Mouse (Mus musculus): ENCODE data around the gene Acap1. TPM values are rescaled to one million over a fixed set of nuclear protein-coding genes. Genes with fewer than 3 reads are reported as not detected.

Gene Acap1
- polyA plus RNA-seq, 1 experiment from 2014 or later, result 5.1 TPM

- ATAC-seq (ENCODE audit: insufficient read depth, low FRiP score), result no peak
- Histone ChIP-seq H3K36me3 (ENCODE audit: control insufficient read depth, insufficient read depth, low read length) (no peaks in the 10 kb centered on the region), H3K9ac (ENCODE audit: low read length) (no peak overlapping the region), H3K4me3 (replicated peaks; ENCODE audit: low read length) (no peak overlapping the region), H3K9me3 (replicated peaks; ENCODE audit: control insufficient read depth, low read length) (no peaks in the 10 kb centered on the region), H3K4me1 (ENCODE audit: control insufficient read depth, insufficient read depth, low read length) (peaks cover 31% of the 10 kb centered on the region), H3K27ac (ENCODE audit: low read length) (peak overlapping the region; percentile 57), H3K4me2 (ENCODE audit: low read depth, low read length) (no peak overlapping the region), H3K27me3 (ENCODE audit: control insufficient read depth, insufficient read depth, low read length) (no peaks in the 10 kb centered on the region)
- WGBS, result 61% methylated on average over 4 of the region's 4 CpGs
Measured at GRCm38 (mm10) chr11:69883066-69883465, 12.3 kb downstream of the Acap1 start.

GRCm38 (mm10) chr11:69881787-69882670 is 13.3 kb downstream of the Acap1 start:
- Histone ChIP-seq H3K9ac (ENCODE audit: low read length) (peak overlapping the region; percentile 72), H3K4me3 (replicated peaks; ENCODE audit: low read length) (peak overlapping the region; percentile 54), H3K27ac (ENCODE audit: low read length) (peak overlapping the region; percentile 92), H3K9me3 (replicated peaks; ENCODE audit: control insufficient read depth, low read length) (no peaks in the 10 kb centered on the region), H3K36me3 (ENCODE audit: control insufficient read depth, insufficient read depth, low read length) (no peaks in the 10 kb centered on the region), H3K4me2 (ENCODE audit: low read depth, low read length) (peak overlapping the region; percentile 85), H3K27me3 (ENCODE audit: control insufficient read depth, insufficient read depth, low read length) (no peaks in the 10 kb centered on the region), H3K4me1 (ENCODE audit: control insufficient read depth, insufficient read depth, low read length) (peaks cover 38% of the 10 kb centered on the region)
- 55% methylated on average over 21 of the region's 21 CpGs for WGBS
- ATAC-seq (ENCODE audit: insufficient read depth, low FRiP score), result no peak

- H3K4me2 ChIP-seq (ENCODE audit: low read depth, low read length), result peak within 1 kb of the TSS; percentile 85
- H3K27me3 ChIP-seq (ENCODE audit: control insufficient read depth, insufficient read depth, low read length), result no peaks in the 10 kb centered on the region
- no peaks in the 10 kb centered on the region for H3K9me3 ChIP-seq (replicated peaks; ENCODE audit: control insufficient read depth, low read length)
- peak within 1 kb of the TSS; percentile 92 for H3K27ac ChIP-seq (ENCODE audit: low read length)
- H3K36me3 ChIP-seq (ENCODE audit: control insufficient read depth, insufficient read depth, low read length), result no peaks in the 10 kb centered on the region
- 0% methylated on average over 46 of the region's 46 CpGs for WGBS
- peaks cover 44% of the 10 kb centered on the region for H3K4me1 ChIP-seq (ENCODE audit: control insufficient read depth, insufficient read depth, low read length)
- H3K9ac ChIP-seq (ENCODE audit: low read length), result peak within 1 kb of the TSS; percentile 72
- peak within 1 kb of the TSS; percentile 54 for H3K4me3 ChIP-seq (replicated peaks; ENCODE audit: low read length)
- peak; percentile 87 for ATAC-seq (ENCODE audit: insufficient read depth, low FRiP score)
Measured at GRCm38 (mm10) chr11:69880853-69881603, 14.3 kb downstream of the Acap1 start, which contains the start of gene Kctd11. Gene Kctd11, minus strand, starts transcription at chr11:69881406.

GRCm38 (mm10) chr11:69880506-69880852 is 14.9 kb downstream of the Acap1 start:
- under 1% methylated on average over 18 of the region's 18 CpGs for WGBS
- peak overlapping the region; percentile 92 for H3K27ac ChIP-seq (ENCODE audit: low read length)
- ATAC-seq (ENCODE audit: insufficient read depth, low FRiP score), result peak; percentile 38
- peak overlapping the region; percentile 72 for H3K9ac ChIP-seq (ENCODE audit: low read length)
- H3K36me3 ChIP-seq (ENCODE audit: control insufficient read depth, insufficient read depth, low read length), result no peaks in the 10 kb centered on the region
- peak overlapping the region; percentile 85 for H3K4me2 ChIP-seq (ENCODE audit: low read depth, low read length)
- H3K4me3 ChIP-seq (replicated peaks; ENCODE audit: low read length), result peak overlapping the region; percentile 54
- H3K9me3 ChIP-seq (replicated peaks; ENCODE audit: control insufficient read depth, low read length), result no peaks in the 10 kb centered on the region
- H3K4me1 ChIP-seq (ENCODE audit: control insufficient read depth, insufficient read depth, low read length), result peaks cover 49% of the 10 kb centered on the region
- no peaks in the 10 kb centered on the region for H3K27me3 ChIP-seq (ENCODE audit: control insufficient read depth, insufficient read depth, low read length)

GRCm38 (mm10) chr11:69879711-69880110 is 15.6 kb downstream of the Acap1 start:
- WGBS, result 50% methylated on average over 15 of the region's 15 CpGs
- Histone ChIP-seq H3K9ac (ENCODE audit: low read length) (peak overlapping the region; percentile 72), H3K9me3 (replicated peaks; ENCODE audit: control insufficient read depth, low read length) (no peaks in the 10 kb centered on the region), H3K4me1 (ENCODE audit: control insufficient read depth, insufficient read depth, low read length) (peaks cover 51% of the 10 kb centered on the region), H3K36me3 (ENCODE audit: control insufficient read depth, insufficient read depth, low read length) (no peaks in the 10 kb centered on the region), H3K27ac (ENCODE audit: low read length) (peak overlapping the region; percentile 92; the same call in 1 of the 2 replicates), H3K4me3 (replicated peaks; ENCODE audit: low read length) (peak overlapping the region; percentile 54), H3K4me2 (ENCODE audit: low read depth, low read length) (peak overlapping the region; percentile 85), H3K27me3 (ENCODE audit: control insufficient read depth, insufficient read depth, low read length) (no peaks in the 10 kb centered on the region)
- ATAC-seq (ENCODE audit: insufficient read depth, low FRiP score), result no peak

- Histone ChIP-seq H3K4me3 (replicated peaks; ENCODE audit: low read length) (peak overlapping the region; percentile 54), H3K27ac (ENCODE audit: low read length) (peak overlapping the region; percentile 92), H3K9me3 (replicated peaks; ENCODE audit: control insufficient read depth, low read length) (no peaks in the 10 kb centered on the region), H3K36me3 (ENCODE audit: control insufficient read depth, insufficient read depth, low read length) (no peaks in the 10 kb centered on the region), H3K9ac (ENCODE audit: low read length) (peak overlapping the region; percentile 72; the same call in 1 of the 2 replicates), H3K4me2 (ENCODE audit: low read depth, low read length) (peak overlapping the region; percentile 85), H3K4me1 (ENCODE audit: control insufficient read depth, insufficient read depth, low read length) (peaks cover 51% of the 10 kb centered on the region), H3K27me3 (ENCODE audit: control insufficient read depth, insufficient read depth, low read length) (no peaks in the 10 kb centered on the region)
- ATAC-seq (ENCODE audit: insufficient read depth, low FRiP score), result no peak
- 78% methylated on average over 6 of the region's 6 CpGs for WGBS
Measured at GRCm38 (mm10) chr11:69878952-69879351, 16.4 kb downstream of the Acap1 start.

GRCm38 (mm10) chr11:69878399-69878798 is 16.9 kb downstream of the Acap1 start:
- 0 out of 2 replicates have a peak overlapping the region, but pooled peaks have one; percentile 72 for H3K9ac ChIP-seq (ENCODE audit: low read length)
- H3K36me3 ChIP-seq (ENCODE audit: control insufficient read depth, insufficient read depth, low read length), result no peaks in the 10 kb centered on the region
- peak overlapping the region; percentile 54; the same call in 1 of the 2 replicates for H3K4me3 ChIP-seq (replicated peaks; ENCODE audit: low read length)
- peak overlapping the region; percentile 85; the same call in 1 of the 2 replicates for H3K4me2 ChIP-seq (ENCODE audit: low read depth, low read length)
- H3K27me3 ChIP-seq (ENCODE audit: control insufficient read depth, insufficient read depth, low read length), result no peaks in the 10 kb centered on the region
- H3K9me3 ChIP-seq (replicated peaks; ENCODE audit: control insufficient read depth, low read length), result no peaks in the 10 kb centered on the region
- 76% methylated on average over 3 of the region's 3 CpGs for WGBS
- peak overlapping the region; percentile 92 for H3K27ac ChIP-seq (ENCODE audit: low read length)
- ATAC-seq (ENCODE audit: insufficient read depth, low FRiP score), result no peak
- peaks cover 51% of the 10 kb centered on the region for H3K4me1 ChIP-seq (ENCODE audit: control insufficient read depth, insufficient read depth, low read length)

GRCm38 (mm10) chr11:69877878-69878277 is 17.5 kb downstream of the Acap1 start, which contains the start of gene Tmem95:
Gene Tmem95, minus strand, starts transcription at chr11:69878018.
- Histone ChIP-seq H3K4me1 (ENCODE audit: control insufficient read depth, insufficient read depth, low read length) (peaks cover 51% of the 10 kb centered on the region), H3K27me3 (ENCODE audit: control insufficient read depth, insufficient read depth, low read length) (no peaks in the 10 kb centered on the region), H3K27ac (ENCODE audit: low read length) (peak within 1 kb of the TSS; percentile 92), H3K9ac (ENCODE audit: low read length) (peak within 1 kb of the TSS; percentile 72; the same call in 1 of the 2 replicates), H3K36me3 (ENCODE audit: control insufficient read depth, insufficient read depth, low read length) (no peaks in the 10 kb centered on the region), H3K4me2 (ENCODE audit: low read depth, low read length) (peak within 1 kb of the TSS; percentile 85), H3K4me3 (replicated peaks; ENCODE audit: low read length) (peak within 1 kb of the TSS; percentile 54; the same call in 1 of the 2 replicates), H3K9me3 (replicated peaks; ENCODE audit: control insufficient read depth, low read length) (no peaks in the 10 kb centered on the region)
- ATAC-seq (ENCODE audit: insufficient read depth, low FRiP score), result no peak
- WGBS, result 80% methylated on average over 11 of the region's 11 CpGs
